Mouse (Mus musculus) hindbrain, postnatal 0 days (tissue): ENCODE results near the gene Entpd2. TPM values are rescaled to one million over a fixed set of nuclear protein-coding genes. Genes with fewer than 3 reads are reported as not detected.
A peak's percentile ranks its signal among the peaks of the same experiment; 100 is the strongest.

Experiments used
- ATAC-seq: fragments of 200-750 bp; cut with Nextera tagmentation; 2 replicates; pipeline ENCODE4 v1.8.0; 2017; ENCODE audit warnings: mild to moderate bottlenecking, moderate TSS enrichment, moderate library complexity
- DNase-seq: peaks from one replicate; pipeline ENCODE4 v3.0.0-alpha.2; 2015; ENCODE audit warnings: low spot score
- H3K27ac ChIP-seq: fragments of 300-500 bp; sonication (generic); 2 replicates; pipeline ENCODE4 v1.5.1; 2014; ENCODE audit warnings: mild to moderate bottlenecking
- H3K27me3 ChIP-seq: fragments of 300-500 bp; sonication (generic); 2 replicates; pipeline ENCODE4 v1.6.1; 2014; ENCODE audit warnings: low read length, mixed read lengths; ENCODE audit not compliant: insufficient read depth
- H3K36me3 ChIP-seq: fragments of 300-500 bp; sonication (generic); 2 replicates; pipeline ENCODE4 v1.6.1; 2014; ENCODE audit warnings: low read length, mixed read lengths; ENCODE audit not compliant: insufficient read depth
- H3K4me1 ChIP-seq: fragments of 300-500 bp; sonication (generic); 2 replicates; pipeline ENCODE4 v1.6.1; 2014; ENCODE audit warnings: antibody characterized with exemption, low read length, mixed read lengths; ENCODE audit not compliant: insufficient read depth
- H3K4me2 ChIP-seq: fragments of 300-500 bp; sonication (generic); 2 replicates; pipeline ENCODE4 v1.6.1; 2014; ENCODE audit warnings: low read depth, mild to moderate bottlenecking, low read length, moderate library complexity, mixed read lengths
- H3K4me3 ChIP-seq: fragments of 300-500 bp; sonication (generic); 2 replicates; pipeline ENCODE4 v1.5.1; 2014; ENCODE audit warnings: low read length
- H3K9ac ChIP-seq: fragments of 300-500 bp; sonication (generic); replicated peaks from 2 replicates; pipeline ENCODE4 v1.6.1; 2014; ENCODE audit warnings: mild to moderate bottlenecking, low read length, moderate library complexity, mixed read lengths
- H3K9me3 ChIP-seq: fragments of 300-500 bp; sonication (generic); 2 replicates; pipeline ENCODE4 v1.6.1; 2016; ENCODE audit warnings: low read length, mixed read lengths
- CTCF ChIP-seq: IDR thresholded peaks from 2 replicates; pipeline ENCODE4 v1.5.1; 2016; ENCODE audit warnings: antibody characterized with exemption, control low read depth, low read depth
- WGBS: fragments of 180-500 bp; shearing (Covaris S2); extraction: QIAGEN DNeasy Blood & Tissue Kit; methylation state at CpG from one replicate; pipeline ENCODE4 v1.1.7; 2014; 5-methylcytosine and 5-hydroxymethylcytosine counted together
- polyA plus RNA-seq: library from polyadenylated mRNA; unstranded; fragments of >200 nt; fragmentation: Nextera tagmentation; extraction: Ambion mirVana; gene quantifications from 2 replicates; pipeline ENCODE4 v1.2.1, GENCODE M21; 2015
- total RNA-seq: library from RNA; depleted of rRNA; stranded (reverse); fragments of >200 nt; gene quantifications from 2 replicates; pipeline ENCODE4 v1.2.3, GENCODE M21; 2014

The Entpd2 gene
- total and polyA plus RNA-seq, 2 experiments from 2014 or later, result 10.8 to 12.9 TPM

- ATAC-seq, result no peak
- 92% methylated on average over 3 of the region's 3 CpGs for WGBS
- no peak for TF ChIP-seq CTCF
Observed at GRCm38 (mm10) chr2:25369996-25370395, 25.7 kb upstream of the Entpd2 start.

GRCm38 (mm10) chr2:25371764-25372643 is 23.7 kb upstream of the Entpd2 start, which contains the start of gene Sapcd2:
Sapcd2 (plus strand) TSS chr2:25372321.
- peak within 1 kb of the TSS; percentile 67 for H3K9ac ChIP-seq
- H3K4me1 ChIP-seq, result peaks cover 3% of the 10 kb centered on the region; the same call in 1 of the 2 replicates
- TF ChIP-seq CTCF, result no peak
- H3K27ac ChIP-seq, result peak within 1 kb of the TSS; percentile 56; the same call in 1 of the 2 replicates
- no peaks in the 10 kb centered on the region for H3K9me3 ChIP-seq
- peak; percentile 91 for ATAC-seq
- WGBS, result under 1% methylated on average over 64 of the region's 65 CpGs
- peak within 1 kb of the TSS; percentile 98 for H3K4me2 ChIP-seq
- peak within 1 kb of the TSS; percentile 70 for H3K4me3 ChIP-seq
- DNase-seq, result peak; percentile 93
- no peaks in the 10 kb centered on the region for H3K36me3 ChIP-seq
- H3K27me3 ChIP-seq, result no peaks in the 10 kb centered on the region

More at GRCm38 (mm10) chr2:25369996-25370395, 25.7 kb upstream of the Entpd2 start:
- Histone ChIP-seq H3K4me1 (peaks cover 3% of the 10 kb centered on the region; the same call in 1 of the 2 replicates), H3K9ac (no peak overlapping the region), H3K9me3 (no peaks in the 10 kb centered on the region), H3K27me3 (no peaks in the 10 kb centered on the region), H3K4me2 (no peak overlapping the region), H3K36me3 (no peaks in the 10 kb centered on the region), H3K4me3 (no peak overlapping the region), H3K27ac (no peak overlapping the region)
- no peak for DNase-seq

- Histone ChIP-seq H3K4me1 (peaks cover 3% of the 10 kb centered on the region; the same call in 1 of the 2 replicates), H3K27me3 (no peaks in the 10 kb centered on the region), H3K36me3 (no peaks in the 10 kb centered on the region), H3K9me3 (no peaks in the 10 kb centered on the region), H3K9ac (peak overlapping the region; percentile 67), H3K4me3 (peak overlapping the region; percentile 70), H3K27ac (peak overlapping the region; percentile 56; the same call in 1 of the 2 replicates), H3K4me2 (peak overlapping the region; percentile 98)
- WGBS, result 2% methylated on average over 42 of the region's 42 CpGs
- ATAC-seq (no peak), DNase-seq (no peak)
- no peak for TF ChIP-seq CTCF
Observed at GRCm38 (mm10) chr2:25372644-25373391, 22.9 kb upstream of the Entpd2 start.

DNA sequence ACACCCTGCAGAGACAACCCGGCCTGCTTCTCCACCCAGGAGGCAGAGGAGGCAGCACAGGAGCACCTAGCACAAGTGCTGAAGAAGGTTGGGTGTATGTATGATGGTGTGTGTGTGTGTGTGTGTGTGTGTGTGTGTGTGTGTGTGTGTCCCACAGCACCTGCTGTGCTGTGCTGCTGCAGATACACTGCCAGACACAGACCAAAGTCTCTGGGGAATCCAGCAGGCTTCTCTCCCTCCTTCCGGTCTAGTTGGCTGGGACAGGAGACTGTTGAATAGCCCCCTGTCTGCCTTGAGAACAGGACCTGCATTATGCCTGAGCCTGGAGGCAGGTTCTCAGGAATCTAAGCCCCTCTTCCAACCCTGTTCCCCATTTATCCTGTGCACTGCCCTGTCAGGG is 22.2 kb upstream of the Entpd2 start:
- H3K9me3 ChIP-seq, result no peaks in the 10 kb centered on the region
- ATAC-seq (peak; percentile 46), DNase-seq (peak; percentile 58)
- TF ChIP-seq CTCF, result no peak
- H3K4me3 ChIP-seq, result peak overlapping the region; percentile 70
- WGBS, result 25% methylated on average over 2 of the region's 2 CpGs
- H3K27me3 ChIP-seq, result no peaks in the 10 kb centered on the region
- no peaks in the 10 kb centered on the region for H3K36me3 ChIP-seq
- peak overlapping the region; percentile 98 for H3K4me2 ChIP-seq
- H3K27ac ChIP-seq, result 0 out of 2 replicates have a peak overlapping the region, but pooled peaks have one; percentile 56
- peak overlapping the region; percentile 67; the same call in 1 of the 2 replicates for H3K9ac ChIP-seq
- H3K4me1 ChIP-seq, result peaks cover 3% of the 10 kb centered on the region; the same call in 1 of the 2 replicates

DNA sequence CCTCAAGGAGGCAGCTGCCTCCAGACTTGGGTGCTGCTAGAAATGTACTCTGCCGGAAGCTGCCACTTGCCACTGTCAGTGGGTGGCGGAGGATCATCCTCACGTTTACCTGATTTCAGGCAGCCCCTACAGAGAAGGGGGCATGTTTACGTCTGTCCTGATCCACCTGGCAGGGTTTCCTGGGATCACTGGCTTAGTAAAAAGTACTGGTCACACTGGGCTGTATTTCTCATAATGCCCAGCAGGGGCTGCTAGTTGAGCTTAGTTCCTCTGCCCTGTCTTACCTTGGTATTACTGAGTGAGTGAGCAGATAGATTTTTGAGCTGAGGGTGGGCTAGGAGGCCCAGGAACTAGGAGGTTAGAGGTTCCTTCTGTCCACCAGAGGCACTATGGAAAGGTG is 19.1 kb upstream of the Entpd2 start:
- H3K4me3 ChIP-seq, result no peak overlapping the region
- no peak overlapping the region for H3K9ac ChIP-seq
- DNase-seq (peak; percentile 79), ATAC-seq (peak; percentile 43; the same call in 1 of the 2 replicates)
- no peak overlapping the region for H3K4me2 ChIP-seq
- no peaks in the 10 kb centered on the region for H3K27me3 ChIP-seq
- no peak overlapping the region for H3K27ac ChIP-seq
- peak; percentile 87 for TF ChIP-seq CTCF
- peaks cover 2% of the 10 kb centered on the region; the same call in 1 of the 2 replicates for H3K4me1 ChIP-seq
- H3K36me3 ChIP-seq, result no peaks in the 10 kb centered on the region
- H3K9me3 ChIP-seq, result no peaks in the 10 kb centered on the region
- WGBS, result 55% methylated on average over 4 of the region's 4 CpGs

DNA sequence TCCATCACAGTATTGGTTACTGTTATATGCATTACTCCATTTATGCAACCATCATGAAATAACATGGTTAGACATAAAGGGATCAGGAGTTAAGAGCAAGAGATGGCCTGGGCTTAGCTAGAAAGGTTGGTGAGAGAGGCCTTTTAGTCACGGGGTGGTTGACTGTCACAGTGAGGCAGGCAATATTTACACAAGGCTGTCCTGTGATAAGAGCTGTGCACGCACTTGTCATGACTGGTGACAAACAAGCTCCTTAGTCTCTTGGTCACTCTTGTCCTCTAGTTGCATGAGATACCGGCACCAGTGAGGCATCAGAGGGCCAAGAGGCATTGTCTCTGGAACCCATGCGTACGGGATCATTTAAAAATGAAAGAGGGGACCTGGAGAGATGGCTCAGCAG is 11.2 kb upstream of the Entpd2 start:
- H3K9me3 ChIP-seq, result no peaks in the 10 kb centered on the region
- 79% methylated on average over 5 of the region's 5 CpGs for WGBS

More for the DNA sequence above, 11.2 kb upstream of the Entpd2 start:
- H3K27ac ChIP-seq, result no peak overlapping the region
- no peak for DNase-seq
- H3K4me2 ChIP-seq, result no peak overlapping the region
- no peaks in the 10 kb centered on the region for H3K36me3 ChIP-seq
- no peak for TF ChIP-seq CTCF
- no peak overlapping the region for H3K4me3 ChIP-seq
- no peak overlapping the region for H3K9ac ChIP-seq
- H3K4me1 ChIP-seq, result no peaks in the 10 kb centered on the region
- no peaks in the 10 kb centered on the region for H3K27me3 ChIP-seq
- ATAC-seq, result no peak
